Mouse (Mus musculus) ES-Bruce4 (cell line): ENCODE data around the gene Setd6.

Experiments used
- CTCF ChIP-seq: IDR thresholded peaks from one replicate; pipeline ENCODE4 v1.8.1; 2011; ENCODE audit warnings: low read depth, low read length
- EP300 ChIP-seq: IDR thresholded peaks from 2 replicates; pipeline ENCODE4 v1.6.1; 2011; ENCODE audit warnings: low read depth, low read length; ENCODE audit not compliant: insufficient read depth
- POLR2A ChIP-seq: IDR thresholded peaks from one replicate; pipeline ENCODE4 v1.8.1; 2011; ENCODE audit warnings: low read length; ENCODE audit not compliant: insufficient read depth

DNA sequence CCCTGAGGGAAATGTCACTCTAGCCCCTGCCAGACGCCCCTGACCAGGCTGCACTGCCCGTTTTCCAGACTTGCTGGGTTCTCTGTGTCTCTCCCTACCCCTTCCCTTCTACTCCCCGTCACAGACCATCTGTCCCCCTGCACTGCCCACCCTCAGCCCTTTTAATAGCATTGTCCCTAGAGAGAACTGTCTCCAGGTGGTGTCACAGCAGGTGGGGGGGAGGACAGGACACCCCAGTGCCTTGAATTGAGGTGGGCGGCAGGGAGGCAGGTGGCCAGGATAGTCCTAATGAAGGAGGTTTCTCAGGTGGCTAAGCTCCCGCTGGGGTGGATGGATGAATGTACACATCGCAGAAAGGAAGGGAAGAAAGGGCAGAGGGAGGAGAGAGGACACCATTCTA, 21.1 kb upstream of the Setd6 start:
- TF ChIP-seq CTCF, result no peak
- TF ChIP-seq EP300, result no peak
- no peak for TF ChIP-seq POLR2A
